Mouse (Mus musculus): ENCODE measurements around the gene Mrpl28. TPM values are rescaled to one million over a fixed set of nuclear protein-coding genes. Genes with fewer than 3 reads are reported as not detected.

Gene Mrpl28
- polyA plus RNA-seq (2014; fragmentation: Illumina TruSeq; extraction: RNeasy Lipid Tissue Mini Kit (QIAGEN cat#74804); ENCODE audit: low replicate concordance) = 5.3 TPM

DNA sequence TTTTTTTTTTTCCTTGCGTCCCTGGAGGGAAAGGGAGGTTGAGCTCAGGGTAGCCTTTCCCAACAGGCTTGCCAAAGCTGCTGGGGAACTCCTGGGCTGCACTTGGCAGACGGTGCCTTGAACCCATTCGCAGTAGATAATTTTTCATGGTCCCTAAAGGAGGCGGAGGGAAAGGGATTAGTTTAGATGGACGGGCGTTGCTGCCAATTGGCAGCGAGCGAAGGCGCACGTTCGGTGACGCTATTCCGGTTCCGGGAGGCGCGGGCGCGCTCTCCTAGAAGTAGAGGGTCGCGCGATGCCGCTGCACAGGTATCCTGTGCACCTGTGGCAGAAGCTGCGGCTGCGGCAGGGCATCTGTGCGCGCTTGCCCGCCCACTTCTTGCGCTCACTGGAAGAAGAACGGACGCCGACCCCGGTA is at the start of gene Mrpl28:
TSS of gene Mrpl28 (plus strand) at position 234 of the 418 bp plus-strand sequence.

GRCm38 (mm10) chr17:26089905-26090632 is 33.2 kb upstream of the Mrpl28 start, which contains the start of gene Decr2:
Gene Decr2 (minus strand): TSS chr17:26090337.

GRCm38 (mm10) chr17:26095121-26095740 is 28.1 kb upstream of the Mrpl28 start, which contains the start of gene Nme4:
Gene Nme4 (minus strand): TSS chr17:26095602.

GRCm38 (mm10) chr17:26113181-26113948 is 9.9 kb upstream of the Mrpl28 start, which contains the start of gene Tmem8:
Gene Tmem8 (plus strand): TSS chr17:26113299.

GRCm38 (mm10) chr17:26138239-26138836 is 15.0 kb downstream of the Mrpl28 start, which contains the start of gene Axin1:
Gene Axin1 (plus strand): TSS chr17:26138688.

Other genes starting within 250 kb of the Mrpl28 start
- 9.2 TPM for gene Mettl26, start 248.4 kb upstream of the Mrpl28 start, polyA plus RNA-seq (2014; fragmentation: Illumina TruSeq; extraction: RNeasy Lipid Tissue Mini Kit (QIAGEN cat#74804); ENCODE audit: low replicate concordance)
- not detected for gene Wfikkn1, start 242.6 kb upstream of the Mrpl28 start, polyA plus RNA-seq (2014; fragmentation: Illumina TruSeq; extraction: RNeasy Lipid Tissue Mini Kit (QIAGEN cat#74804); ENCODE audit: low replicate concordance)
- gene Rab40c, start 203.8 kb upstream of the Mrpl28 start, polyA plus RNA-seq (2014; fragmentation: Illumina TruSeq; extraction: RNeasy Lipid Tissue Mini Kit (QIAGEN cat#74804); ENCODE audit: low replicate concordance) = 0.48 TPM
- gene Pigq, start 178.6 kb upstream of the Mrpl28 start, polyA plus RNA-seq (2014; fragmentation: Illumina TruSeq; extraction: RNeasy Lipid Tissue Mini Kit (QIAGEN cat#74804); ENCODE audit: low replicate concordance) = 23.5 TPM
- not detected for gene Nhlrc4, start 178.5 kb upstream of the Mrpl28 start, polyA plus RNA-seq (2014; fragmentation: Illumina TruSeq; extraction: RNeasy Lipid Tissue Mini Kit (QIAGEN cat#74804); ENCODE audit: low replicate concordance)
- gene A930017K11Rik, start 170.9 kb upstream of the Mrpl28 start, polyA plus RNA-seq (2014; fragmentation: Illumina TruSeq; extraction: RNeasy Lipid Tissue Mini Kit (QIAGEN cat#74804); ENCODE audit: low replicate concordance) = not detected
- gene Capn15, start 137.7 kb upstream of the Mrpl28 start, polyA plus RNA-seq (2014; fragmentation: Illumina TruSeq; extraction: RNeasy Lipid Tissue Mini Kit (QIAGEN cat#74804); ENCODE audit: low replicate concordance) = 1.8 TPM
- 7.1 TPM for gene Rab11fip3, start 53.9 kb upstream of the Mrpl28 start, polyA plus RNA-seq (2014; fragmentation: Illumina TruSeq; extraction: RNeasy Lipid Tissue Mini Kit (QIAGEN cat#74804); ENCODE audit: low replicate concordance)
- 48.4 TPM for gene Decr2, start 33.2 kb upstream of the Mrpl28 start, polyA plus RNA-seq (2014; fragmentation: Illumina TruSeq; extraction: RNeasy Lipid Tissue Mini Kit (QIAGEN cat#74804); ENCODE audit: low replicate concordance)
- gene Nme4, start 27.9 kb upstream of the Mrpl28 start, polyA plus RNA-seq (2014; fragmentation: Illumina TruSeq; extraction: RNeasy Lipid Tissue Mini Kit (QIAGEN cat#74804); ENCODE audit: low replicate concordance) = not detected
- 8.8 TPM for gene Tmem8, start 10.2 kb upstream of the Mrpl28 start, polyA plus RNA-seq (2014; fragmentation: Illumina TruSeq; extraction: RNeasy Lipid Tissue Mini Kit (QIAGEN cat#74804); ENCODE audit: low replicate concordance)
- gene Axin1, start 15.2 kb downstream of the Mrpl28 start, polyA plus RNA-seq (2014; fragmentation: Illumina TruSeq; extraction: RNeasy Lipid Tissue Mini Kit (QIAGEN cat#74804); ENCODE audit: low replicate concordance) = 10.7 TPM
- 0.26 TPM for gene Pdia2, start 75.6 kb downstream of the Mrpl28 start, polyA plus RNA-seq (2014; fragmentation: Illumina TruSeq; extraction: RNeasy Lipid Tissue Mini Kit (QIAGEN cat#74804); ENCODE audit: low replicate concordance)
- gene Rgs11, start 79.5 kb downstream of the Mrpl28 start, polyA plus RNA-seq (2014; fragmentation: Illumina TruSeq; extraction: RNeasy Lipid Tissue Mini Kit (QIAGEN cat#74804); ENCODE audit: low replicate concordance) = not detected
- not detected for gene Arhgdig, start 84.3 kb downstream of the Mrpl28 start, polyA plus RNA-seq (2014; fragmentation: Illumina TruSeq; extraction: RNeasy Lipid Tissue Mini Kit (QIAGEN cat#74804); ENCODE audit: low replicate concordance)
- 81.2 TPM for gene Fam234a, start 120.7 kb downstream of the Mrpl28 start, polyA plus RNA-seq (2014; fragmentation: Illumina TruSeq; extraction: RNeasy Lipid Tissue Mini Kit (QIAGEN cat#74804); ENCODE audit: low replicate concordance)
- gene Luc7l, start 129.4 kb downstream of the Mrpl28 start, polyA plus RNA-seq (2014; fragmentation: Illumina TruSeq; extraction: RNeasy Lipid Tissue Mini Kit (QIAGEN cat#74804); ENCODE audit: low replicate concordance) = 62.6 TPM

Data from small intestine, adult 10 weeks (tissue).